In the genomic region with DNA sequence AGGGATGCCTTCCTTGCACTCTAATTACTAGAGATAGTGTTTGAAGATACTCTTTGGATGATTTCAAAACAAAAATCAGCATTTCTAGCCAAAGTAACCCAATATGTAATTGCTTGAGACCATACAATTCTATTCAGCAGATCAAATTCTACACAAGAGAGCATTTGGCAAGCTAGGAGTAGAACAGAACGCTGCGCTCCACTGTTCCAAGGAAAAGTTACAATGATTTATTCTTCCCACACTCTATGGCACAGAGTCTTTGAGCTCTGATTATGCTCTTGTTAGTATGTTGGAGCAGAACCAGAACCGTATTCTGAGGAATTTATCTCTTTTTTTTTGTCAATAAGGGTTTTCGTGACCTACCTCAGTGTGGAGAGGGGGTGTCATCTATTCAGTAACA, we compare ENCODE assay signal across 13 mouse cellular contexts.
"Had no signal": no experiment of that assay in that cellular context is flagged by ENCODE, and none has a peak within 500 bp of the region (broad histone marks: within the 10 kb centered on the region; RNA-seq: fewer than 3 reads in every experiment).

No protein-coding gene starts in this region.

- DNase-seq: gastrocnemius, adult 2 months; gastrocnemius, postnatal 10 days; gastrocnemius, postnatal 25 days; heart, adult 18-20 months; heart, postnatal 10 days; heart, postnatal 4 days; kidney, adult 18-20 months; kidney, adult 8-10 months; kidney, postnatal 10 days; kidney, postnatal 25 days; kidney, postnatal 4 days; liver; liver, embryonic 13.5 days had no signal
